8 mouse cellular contexts compared by ENCODE assay signal in the genomic region with DNA sequence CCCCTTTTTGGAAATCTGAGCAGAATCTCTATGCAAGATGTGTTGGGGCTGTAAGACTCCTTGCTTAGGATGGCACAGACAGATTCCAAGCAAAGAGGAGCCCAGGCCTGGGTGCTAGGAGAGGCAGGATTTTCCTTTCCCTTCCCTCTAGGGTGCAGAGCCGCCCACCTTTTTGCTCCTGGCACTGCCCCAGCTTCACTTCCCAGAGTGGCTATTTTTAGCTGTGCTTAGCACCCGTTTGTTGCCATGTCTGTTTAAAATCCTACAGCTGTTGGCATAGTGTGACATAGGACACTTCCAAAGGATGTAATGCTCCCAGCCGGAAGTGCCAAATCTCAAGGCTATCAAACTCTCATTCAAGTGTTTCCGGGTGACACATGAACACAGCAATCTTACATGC.
A peak's percentile ranks its signal among the peaks of the same experiment; 100 is the strongest.
DNase-seq lines count a peak whose midpoint lies in the region; ATAC-seq lines count a peak whose summit lies in the region.

No protein-coding gene starts in this region.

- H3K27ac ChIP-seq in hindbrain, embryonic 10.5 days, result 0 out of 2 replicates have a peak overlapping the region, but pooled peaks have one; percentile 1
- no peak overlapping the region for H3K27ac ChIP-seq in hindbrain, embryonic 11.5 days (ENCODE audit: low read depth, low read length)
- H3K27ac ChIP-seq in embryonic facial prominence, embryonic 15.5 days (replicated peaks), result peak overlapping the region; percentile 86
- no peak overlapping the region for H3K27ac ChIP-seq in midbrain, embryonic 13.5 days

- no peak overlapping the region for H3K9ac ChIP-seq in hindbrain, embryonic 11.5 days (ENCODE audit: low read depth, low read length)
- H3K9ac ChIP-seq in embryonic facial prominence, embryonic 15.5 days, result no peak overlapping the region
- no peak overlapping the region for H3K9ac ChIP-seq in midbrain, embryonic 13.5 days (replicated peaks)

- H3K27me3 ChIP-seq in hindbrain, embryonic 10.5 days (ENCODE audit: insufficient read depth, poor library complexity, severe bottlenecking), result no peaks in the 10 kb centered on the region
- no peaks in the 10 kb centered on the region for H3K27me3 ChIP-seq in hindbrain, embryonic 11.5 days (ENCODE audit: control insufficient read depth, insufficient read depth, low read length)
- no peaks in the 10 kb centered on the region for H3K27me3 ChIP-seq in embryonic facial prominence, embryonic 15.5 days
- H3K27me3 ChIP-seq in midbrain, embryonic 13.5 days, result no peaks in the 10 kb centered on the region

- H3K4me3 ChIP-seq in hindbrain, embryonic 10.5 days, result no peak overlapping the region
- no peak overlapping the region for H3K4me3 ChIP-seq in hindbrain, embryonic 11.5 days (ENCODE audit: low read depth, low read length)
- no peak overlapping the region for H3K4me3 ChIP-seq in embryonic facial prominence, embryonic 15.5 days (replicated peaks)
- no peak overlapping the region for H3K4me3 ChIP-seq in midbrain, embryonic 13.5 days (replicated peaks)

- peaks cover 48% of the 10 kb centered on the region for H3K4me1 ChIP-seq in hindbrain, embryonic 10.5 days (replicated peaks)
- H3K4me1 ChIP-seq in hindbrain, embryonic 11.5 days (replicated peaks; ENCODE audit: control insufficient read depth, insufficient read depth, low read length), result peaks cover 12% of the 10 kb centered on the region
- peaks cover 66% of the 10 kb centered on the region for H3K4me1 ChIP-seq in embryonic facial prominence, embryonic 15.5 days
- peaks cover 33% of the 10 kb centered on the region for H3K4me1 ChIP-seq in midbrain, embryonic 13.5 days (replicated peaks)

- H3K36me3 ChIP-seq in hindbrain, embryonic 10.5 days, result peaks cover 19% of the 10 kb centered on the region
- H3K36me3 ChIP-seq in hindbrain, embryonic 11.5 days (ENCODE audit: control insufficient read depth, insufficient read depth, low read length), result no peaks in the 10 kb centered on the region
- H3K36me3 ChIP-seq in embryonic facial prominence, embryonic 15.5 days, result peaks cover 4% of the 10 kb centered on the region; the same call in 1 of the 2 replicates
- H3K36me3 ChIP-seq in midbrain, embryonic 13.5 days, result no peaks in the 10 kb centered on the region

- 76% methylated on average over 4 of the region's 4 CpGs for WGBS in hindbrain, embryonic 10.5 days
- 68% methylated on average over 4 of the region's 4 CpGs for WGBS in hindbrain, embryonic 11.5 days
- 20% methylated on average over 4 of the region's 4 CpGs for WGBS in embryonic facial prominence, embryonic 15.5 days
- WGBS in midbrain, embryonic 13.5 days, result 69% methylated on average over 4 of the region's 4 CpGs

- no peaks in the 10 kb centered on the region for H3K9me3 ChIP-seq in hindbrain, embryonic 10.5 days
- H3K9me3 ChIP-seq in hindbrain, embryonic 11.5 days (ENCODE audit: control insufficient read depth, low read length), result no peaks in the 10 kb centered on the region
- H3K9me3 ChIP-seq in embryonic facial prominence, embryonic 15.5 days (replicated peaks), result no peaks in the 10 kb centered on the region
- H3K9me3 ChIP-seq in midbrain, embryonic 13.5 days, result no peaks in the 10 kb centered on the region

- no peak for ATAC-seq in hindbrain, embryonic 11.5 days (ENCODE audit: low FRiP score)
- ATAC-seq in embryonic facial prominence, embryonic 15.5 days (ENCODE audit: insufficient number of reproducible peaks, low FRiP score, low TSS enrichment, low read depth), result no peak
- no peak for ATAC-seq in midbrain, embryonic 13.5 days
- no peak for ATAC-seq in erythroid progenitor cell, adult 5-6 weeks (replicated peaks; ENCODE audit: low FRiP score, poor library complexity, severe bottlenecking)

- DNase-seq in hindbrain, embryonic 10.5 days (ENCODE audit: low spot score), result no peak
- DNase-seq in hindbrain, embryonic 11.5 days (ENCODE audit: low spot score), result no peak
- peak; percentile 36 for DNase-seq in kidney, adult 9 months
- peak; percentile 65 for DNase-seq in lung, postnatal 10 days
- no peak for DNase-seq in retina, postnatal 1 day

- no peak overlapping the region for H3K4me2 ChIP-seq in hindbrain, embryonic 11.5 days (replicated peaks; ENCODE audit: low read depth, low read length)
- H3K4me2 ChIP-seq in embryonic facial prominence, embryonic 15.5 days (replicated peaks), result no peak overlapping the region
- no peak overlapping the region for H3K4me2 ChIP-seq in midbrain, embryonic 13.5 days (replicated peaks)

Comparison
In these comparisons a context has a peak if more than half of its experiments do, and no peak if none do; other contexts are left out.
1. H3K27ac ChIP-seq: peak in hindbrain, embryonic 10.5 days (single experiment) and embryonic facial prominence, embryonic 15.5 days (single experiment); none in hindbrain, embryonic 11.5 days (single experiment) and midbrain, embryonic 13.5 days (single experiment).
2. DNase-seq: peak in kidney, adult 9 months (single experiment) and lung, postnatal 10 days (single experiment); none in hindbrain, embryonic 10.5 days (single experiment), hindbrain, embryonic 11.5 days (single experiment) and retina, postnatal 1 day (single experiment).